10 mouse cellular contexts compared by ENCODE assay signal in the genomic region with DNA sequence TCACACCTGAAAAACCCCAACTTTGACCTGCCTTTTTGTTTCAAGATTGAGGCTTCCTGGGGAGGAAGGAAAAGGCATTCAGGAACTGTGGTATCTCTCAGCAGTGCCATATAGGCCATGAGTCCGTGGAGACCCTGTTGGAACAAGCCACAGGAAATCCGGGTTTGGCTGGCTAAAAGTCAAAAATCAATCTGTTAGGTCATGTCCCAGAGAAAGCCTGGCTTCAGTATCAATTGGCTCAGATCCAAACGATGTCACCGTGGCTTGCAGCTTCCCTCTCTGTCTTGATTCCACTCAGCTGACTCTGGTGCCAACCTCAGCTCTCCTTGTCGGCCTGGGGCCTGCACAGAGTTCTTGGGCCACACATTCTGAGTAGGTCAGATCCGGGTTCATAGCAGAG.
DNase-seq lines count a peak whose midpoint lies in the region; TF ChIP-seq lines count a peak whose summit lies in the region.
"Had no signal": no experiment of that assay in that cellular context is flagged by ENCODE, and none has a peak within 500 bp of the region (broad histone marks: within the 10 kb centered on the region; RNA-seq: fewer than 3 reads in every experiment).

No protein-coding gene starts in this region.

- no peak for TF ChIP-seq CTCF in thymus, adult 2 months (IDR thresholded peaks at IDR 0.05; ENCODE audit: borderline replicate concordance, control insufficient read depth, extremely low read depth, insufficient read depth, low read length, poor library complexity)

- peaks cover 33% of the 10 kb centered on the region for H3K4me1 ChIP-seq in thymus, adult 2 months (replicated peaks; ENCODE audit: control insufficient read depth, insufficient read depth, low read length)

- H3K36me3 ChIP-seq in thymus, adult 2 months (ENCODE audit: control insufficient read depth, insufficient read depth, low read length) = no peaks in the 10 kb centered on the region
- H3K36me3 ChIP-seq: liver, embryonic 15.5 days had no signal

- intact Hi-C loops in left cerebral cortex, postnatal 4 days (cut with DNase I) = no loop called here
- intact Hi-C loops in left cerebral cortex, postnatal 14 days (cut with DNase I) = no loop called here

- no peaks in the 10 kb centered on the region for H3K27me3 ChIP-seq in thymus, adult 2 months (ENCODE audit: control insufficient read depth, insufficient read depth, low read length)

- peak; percentile 34 to 55 for DNase-seq in adrenal gland, adult (ENCODE audit: inconsistent age in 2 of 2, low spot score in 1 of 2)
- DNase-seq in adrenal gland, adult 18-20 months (ENCODE audit: low spot score in 2 of 2) = no peak
- peak; percentile 61 for DNase-seq in left cerebral cortex, postnatal 4 days
- no peak for DNase-seq in left cerebral cortex, postnatal 14 days (ENCODE audit: low spot score in 2 of 2)
- DNase-seq in kidney, adult 18-20 months = peak; percentile 17
- DNase-seq in lung, postnatal 10 days = peak; percentile 87
- DNase-seq in frontal cortex, postnatal 25 days (ENCODE audit: low spot score in 2 of 2) = no peak
- DNase-seq in thymus, adult 2 months = no peak
- DNase-seq: retina, postnatal 1 day had no signal

- H3K4me3 ChIP-seq in thymus, adult 2 months (ENCODE audit: control insufficient read depth, insufficient read depth, low read length) = no peak overlapping the region
- H3K4me3 ChIP-seq: liver, embryonic 15.5 days had no signal

- TF ChIP-seq POLR2A in thymus, adult 2 months (IDR thresholded peaks at IDR 0.05; ENCODE audit: control insufficient read depth, extremely low read depth, insufficient read depth, low read length, poor library complexity) = no peak

- H3K27ac ChIP-seq in thymus, adult 2 months (ENCODE audit: control insufficient read depth, insufficient read depth, low read length) = no peak overlapping the region
- H3K27ac ChIP-seq: liver, embryonic 15.5 days had no signal

- WGBS in thymus, adult 2 months = 13% methylated on average over 6 of the region's 6 CpGs

Comparison
In these comparisons a context has a peak if more than half of its experiments do, and no peak if none do; other contexts are left out.
1. DNase-seq: peak in adrenal gland, adult (2 of 2), left cerebral cortex, postnatal 4 days (single experiment), kidney, adult 18-20 months (single experiment) and lung, postnatal 10 days (single experiment); none in adrenal gland, adult 18-20 months (0 of 2), left cerebral cortex, postnatal 14 days (0 of 2), frontal cortex, postnatal 25 days (0 of 2) and thymus, adult 2 months (single experiment).